Mouse (Mus musculus): ENCODE measurements around the gene Stil.

Gene Stil

DNA sequence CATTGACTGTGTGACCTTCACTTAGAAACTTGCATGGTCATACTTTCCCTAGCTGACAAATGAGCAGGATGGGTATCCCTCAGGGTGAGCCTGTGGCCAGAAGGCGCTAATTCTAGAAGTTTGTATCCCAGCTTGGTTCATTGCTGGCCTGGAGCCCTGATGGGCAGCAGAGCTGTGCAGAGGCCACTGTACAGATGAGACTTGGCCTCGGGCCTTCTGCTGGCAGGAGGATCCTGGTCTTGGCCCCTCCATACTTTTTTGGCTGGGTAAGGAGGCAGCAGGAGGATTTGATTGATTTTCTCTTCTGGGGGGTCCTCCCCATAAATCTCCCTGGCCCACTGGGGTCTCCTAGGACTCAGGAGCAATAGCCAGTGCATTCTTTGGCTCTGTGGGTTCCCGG, 83.1 kb downstream of the Stil start:
- DNase-seq (ENCODE audit: low read depth, low spot score) = no peak
- no peaks in the 10 kb centered on the region for H3K36me3 ChIP-seq (ENCODE audit: control insufficient read depth, insufficient read depth, low read length, poor library complexity, severe bottlenecking)
- H3K27me3 ChIP-seq (ENCODE audit: control insufficient read depth, insufficient read depth, low read length, poor library complexity, severe bottlenecking) = no peaks in the 10 kb centered on the region

GRCm38 (mm10) chr4:115085522-115086095, 85.7 kb downstream of the Stil start:
- H3K27me3 ChIP-seq (ENCODE audit: control insufficient read depth, insufficient read depth, low read length, poor library complexity, severe bottlenecking) = no peaks in the 10 kb centered on the region
- DNase-seq (ENCODE audit: low read depth, low spot score) = peak; percentile 52
- no peaks in the 10 kb centered on the region for H3K36me3 ChIP-seq (ENCODE audit: control insufficient read depth, insufficient read depth, low read length, poor library complexity, severe bottlenecking)

- no peaks in the 10 kb centered on the region for H3K27me3 ChIP-seq (ENCODE audit: control insufficient read depth, insufficient read depth, low read length, poor library complexity, severe bottlenecking)
- no peak for DNase-seq (ENCODE audit: low read depth, low spot score)
- no peaks in the 10 kb centered on the region for H3K36me3 ChIP-seq (ENCODE audit: control insufficient read depth, insufficient read depth, low read length, poor library complexity, severe bottlenecking)
Observed at GRCm38 (mm10) chr4:115086257-115086656, 86.3 kb downstream of the Stil start.

DNA sequence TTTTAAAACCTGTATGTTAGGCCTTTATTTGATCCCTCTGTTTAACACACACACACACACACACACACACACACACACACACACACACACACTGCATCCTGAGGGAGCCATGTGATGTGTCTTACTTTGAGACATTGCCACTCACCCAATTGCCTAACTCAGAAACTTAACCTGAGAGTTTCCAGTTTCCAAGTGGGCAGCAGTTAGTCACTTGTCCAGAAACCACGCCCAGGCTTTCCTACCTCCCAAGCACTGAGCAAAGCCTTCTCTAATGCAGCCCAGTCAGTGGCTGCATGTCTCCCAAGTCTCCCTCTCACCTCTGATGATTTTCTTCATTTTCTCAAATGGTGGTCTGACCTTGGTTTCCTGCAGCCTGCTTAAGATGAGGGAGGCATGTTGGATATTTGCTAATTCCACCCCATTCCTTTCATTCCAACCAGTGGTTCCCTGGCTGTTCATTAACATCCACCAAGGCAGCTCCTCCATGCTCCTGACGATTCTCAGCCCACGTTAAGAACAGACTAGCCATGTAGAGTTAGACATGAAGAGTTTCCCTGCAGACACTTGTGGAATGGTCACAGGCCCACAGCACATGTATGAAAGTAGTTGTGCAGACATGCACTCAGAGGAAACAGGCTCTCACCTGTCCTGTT, 86.9 kb downstream of the Stil start:
- Histone ChIP-seq H3K27me3 (ENCODE audit: control insufficient read depth, insufficient read depth, low read length, poor library complexity, severe bottlenecking) (no peaks in the 10 kb centered on the region), H3K36me3 (ENCODE audit: control insufficient read depth, insufficient read depth, low read length, poor library complexity, severe bottlenecking) (no peaks in the 10 kb centered on the region)
- DNase-seq (ENCODE audit: low read depth, low spot score) = no peak

GRCm38 (mm10) chr4:115088611-115089338, 88.8 kb downstream of the Stil start, which contains the start of gene Pdzk1ip1:
Gene Pdzk1ip1 (plus strand): TSS chr4:115088708.
- Histone ChIP-seq H3K36me3 (ENCODE audit: control insufficient read depth, insufficient read depth, low read length, poor library complexity, severe bottlenecking) (no peaks in the 10 kb centered on the region), H3K27me3 (ENCODE audit: control insufficient read depth, insufficient read depth, low read length, poor library complexity, severe bottlenecking) (no peaks in the 10 kb centered on the region)
- DNase-seq (ENCODE audit: low read depth, low spot score) = no peak

- no peak for DNase-seq (ENCODE audit: low read depth, low spot score)
- H3K36me3 ChIP-seq (ENCODE audit: control insufficient read depth, insufficient read depth, low read length, poor library complexity, severe bottlenecking) = no peaks in the 10 kb centered on the region
- H3K27me3 ChIP-seq (ENCODE audit: control insufficient read depth, insufficient read depth, low read length, poor library complexity, severe bottlenecking) = no peaks in the 10 kb centered on the region
Observed at GRCm38 (mm10) chr4:115090592-115090991, 90.6 kb downstream of the Stil start.

- DNase-seq (ENCODE audit: low read depth, low spot score) = no peak
- Histone ChIP-seq H3K36me3 (ENCODE audit: control insufficient read depth, insufficient read depth, low read length, poor library complexity, severe bottlenecking) (no peaks in the 10 kb centered on the region), H3K27me3 (ENCODE audit: control insufficient read depth, insufficient read depth, low read length, poor library complexity, severe bottlenecking) (no peaks in the 10 kb centered on the region)
Observed at GRCm38 (mm10) chr4:115091806-115092205, 91.8 kb downstream of the Stil start.
